Mouse (Mus musculus) layer of hippocampus, postnatal 14 days (tissue): ENCODE measurements around the gene Grk5. TPM values are rescaled to one million over a fixed set of nuclear protein-coding genes. Genes with fewer than 3 reads are reported as not detected.

Experiments
- DNase-seq, 2 experiments: peaks; one replicate each; pipeline ENCODE4 v3.0.0; 2021 to 2022; ENCODE audit warnings: low spot score in 2 of 2, mixed read lengths in 1 of 2
- total RNA-seq, 2 experiments: library from RNA; stranded (reverse); gene quantifications; 2 replicates each; pipeline ENCODE4 v1.2.3; 2021

The Grk5 gene
- total RNA-seq, 2 experiments from 2014 or later = 8.8 to 9.1 TPM

DNA sequence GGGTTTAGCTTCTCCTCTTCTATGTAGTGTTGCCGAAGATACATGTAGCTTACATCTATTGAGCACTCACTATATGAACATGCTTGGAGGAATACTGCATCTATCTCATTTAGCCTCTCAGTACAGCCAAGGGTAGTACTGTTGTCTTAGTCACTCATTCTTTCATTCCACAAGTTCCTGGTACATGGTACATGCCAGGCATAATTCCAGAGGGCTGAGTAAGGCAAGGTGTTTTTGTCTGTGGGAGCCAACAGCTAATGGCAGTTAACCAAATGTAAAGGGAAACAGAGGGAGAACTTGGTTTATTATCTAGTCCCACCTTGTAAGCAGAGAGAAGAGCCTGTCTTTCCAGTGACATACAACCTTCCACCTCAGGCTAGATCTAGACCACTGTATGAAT lies 82.0 kb downstream of the Grk5 start:
- DNase-seq = no peak

- DNase-seq = no peak
Observed at GRCm38 (mm10) chr19:60972281-60973015, 82.9 kb downstream of the Grk5 start.

DNA sequence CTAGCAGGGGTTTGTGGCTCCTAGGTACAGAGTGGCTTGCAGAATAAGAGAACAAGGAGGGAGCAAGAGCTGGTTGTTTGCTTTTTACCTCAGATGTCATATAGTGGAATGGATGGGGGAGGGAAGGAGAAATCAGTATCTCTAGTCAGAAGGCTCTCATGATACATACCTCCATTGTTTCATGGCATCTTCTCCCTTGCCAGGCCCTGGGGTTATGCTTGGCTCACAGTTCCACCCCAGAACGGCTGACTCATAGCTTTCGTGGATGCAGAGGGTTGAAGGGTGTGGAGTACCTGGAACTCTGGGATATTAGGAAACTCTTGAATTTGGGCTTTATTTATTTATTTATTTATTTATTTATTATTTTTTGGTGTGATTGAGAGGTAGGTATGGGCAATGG lies 84.0 kb downstream of the Grk5 start:
- no peak for DNase-seq

DNA sequence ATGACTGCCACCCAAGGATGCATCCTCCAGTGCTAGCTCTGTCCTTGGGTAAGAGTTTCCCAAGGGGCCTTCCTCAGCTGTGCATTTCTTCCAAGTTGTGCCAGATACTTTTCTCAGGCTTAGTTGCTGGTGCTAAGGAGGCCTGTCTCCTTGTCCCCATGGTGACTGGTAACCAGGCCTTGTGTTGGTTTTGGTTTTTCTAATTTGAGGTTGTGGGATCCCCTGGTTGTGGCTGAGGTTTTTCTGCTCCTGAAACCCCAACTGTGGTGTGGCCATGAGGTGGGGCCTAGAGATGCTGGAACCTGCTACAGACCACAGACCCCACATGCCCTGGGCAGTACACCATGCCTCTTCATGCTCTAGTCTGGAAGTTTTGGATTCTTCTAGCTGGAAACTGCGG lies 90.0 kb downstream of the Grk5 start:
- no peak for DNase-seq

- no peak for DNase-seq
Observed at GRCm38 (mm10) chr19:60981391-60981790, 91.8 kb downstream of the Grk5 start.

DNA sequence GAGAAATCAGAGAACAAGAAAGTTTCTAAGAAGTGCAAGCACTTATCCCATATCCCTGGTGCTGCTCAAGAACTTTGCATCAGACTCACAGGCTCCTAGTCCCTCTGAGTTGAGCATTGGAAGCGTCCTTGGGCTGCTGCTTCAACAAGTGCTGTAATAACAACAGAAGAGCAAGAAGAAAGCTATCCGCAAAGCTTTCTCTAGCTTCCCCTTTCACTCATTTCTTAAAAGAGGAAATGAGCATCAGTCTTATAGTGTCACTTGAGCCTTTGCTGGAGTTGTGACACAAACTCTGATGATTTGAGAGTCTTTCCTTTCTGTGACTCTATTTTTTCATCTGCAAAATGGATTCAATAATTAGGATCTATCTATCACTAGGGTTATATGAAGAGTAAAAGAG lies 92.3 kb downstream of the Grk5 start:
- no peak for DNase-seq

- DNase-seq = no peak
Observed at GRCm38 (mm10) chr19:60989766-60990165, 100.2 kb downstream of the Grk5 start.

GRCm38 (mm10) chr19:60994214-60994613 lies 104.7 kb downstream of the Grk5 start:
- DNase-seq = no peak

GRCm38 (mm10) chr19:60994845-60995244 lies 105.3 kb downstream of the Grk5 start:
- no peak for DNase-seq

- no peak for DNase-seq
Observed at GRCm38 (mm10) chr19:60997784-60998183, 108.2 kb downstream of the Grk5 start.

DNA sequence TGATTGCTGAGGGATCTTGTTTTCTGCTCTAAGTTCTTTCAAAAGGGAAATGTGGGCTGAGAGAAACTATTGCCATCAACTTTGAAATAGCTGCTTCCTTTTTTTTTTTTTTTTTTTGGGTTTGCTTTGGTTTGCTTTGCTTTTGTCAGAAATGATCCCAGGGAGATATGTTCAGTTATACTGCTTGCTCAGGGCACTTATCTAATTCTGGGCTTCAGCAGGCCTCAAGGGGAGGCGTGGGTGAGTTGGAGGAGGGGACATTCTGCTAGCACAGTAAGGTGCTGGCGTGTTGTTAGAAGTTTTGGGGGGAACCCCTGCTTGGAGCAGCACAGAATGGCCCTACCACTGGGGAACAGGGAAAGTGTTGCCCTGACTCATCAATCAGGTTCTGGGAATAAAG lies 110.1 kb downstream of the Grk5 start:
- no peak for DNase-seq

DNA sequence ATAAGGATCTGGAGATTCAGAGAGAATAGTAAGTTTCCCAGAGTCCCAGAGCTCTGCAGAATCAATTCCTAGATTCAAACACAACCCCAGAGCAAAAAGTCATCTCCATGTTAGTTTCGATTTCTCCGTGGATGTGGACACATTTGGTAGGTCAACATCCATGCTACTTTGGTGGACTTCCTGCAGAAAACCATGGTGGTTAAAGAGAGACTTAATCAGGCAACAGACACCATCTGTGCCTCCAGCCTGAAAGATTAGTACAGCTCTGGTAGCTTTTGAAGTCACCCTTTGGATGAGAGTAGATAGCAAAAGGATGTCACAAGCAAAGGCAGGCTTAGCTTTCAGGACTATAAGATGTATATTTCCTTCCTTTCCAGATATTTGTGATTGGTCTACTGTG lies 111.4 kb downstream of the Grk5 start:
- DNase-seq = no peak

GRCm38 (mm10) chr19:61009266-61009665 lies 119.7 kb downstream of the Grk5 start:
- DNase-seq = no peak

DNA sequence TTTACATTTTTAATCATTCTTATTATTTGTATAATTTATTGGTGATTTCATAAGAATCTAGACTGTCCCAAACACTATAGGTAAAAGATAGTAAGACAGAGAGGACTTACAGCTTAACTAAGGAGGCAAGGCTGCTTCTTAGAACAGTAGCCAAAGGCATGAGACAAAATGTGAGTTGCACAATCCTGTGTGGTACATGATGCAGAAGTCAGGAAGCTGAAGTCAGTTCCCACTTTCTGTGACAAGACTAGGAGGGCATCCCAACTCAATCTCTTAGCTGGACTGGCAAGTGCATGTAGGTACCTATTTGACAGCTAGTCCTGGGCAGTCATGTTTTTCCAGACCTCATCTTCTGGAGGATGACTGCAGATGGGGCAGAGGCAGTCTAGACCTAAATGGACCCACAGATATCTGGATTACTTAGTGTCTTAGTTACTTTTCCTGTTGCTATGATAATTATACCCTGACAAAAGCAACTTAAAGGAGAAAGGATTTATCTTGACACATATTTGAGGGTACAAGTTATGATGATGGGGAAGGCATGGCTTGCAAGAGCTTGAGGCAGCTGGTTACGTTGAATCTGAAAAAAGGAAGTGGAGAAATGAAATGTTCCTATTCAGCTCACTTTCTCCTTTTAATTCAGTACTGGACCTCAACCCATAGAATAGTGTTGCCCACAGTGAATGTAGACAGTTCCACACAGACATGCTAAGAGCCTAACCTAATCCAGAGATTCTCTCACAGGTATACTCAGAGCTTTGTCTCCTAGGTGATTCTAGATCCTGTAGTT lies 128.1 kb downstream of the Grk5 start:
- no peak for DNase-seq

- peak in 1 of 2 experiments; percentile 47 for DNase-seq
Observed at GRCm38 (mm10) chr19:61021502-61021901, 132.0 kb downstream of the Grk5 start.

GRCm38 (mm10) chr19:61021939-61022566 lies 132.5 kb downstream of the Grk5 start:
- DNase-seq = no peak

DNA sequence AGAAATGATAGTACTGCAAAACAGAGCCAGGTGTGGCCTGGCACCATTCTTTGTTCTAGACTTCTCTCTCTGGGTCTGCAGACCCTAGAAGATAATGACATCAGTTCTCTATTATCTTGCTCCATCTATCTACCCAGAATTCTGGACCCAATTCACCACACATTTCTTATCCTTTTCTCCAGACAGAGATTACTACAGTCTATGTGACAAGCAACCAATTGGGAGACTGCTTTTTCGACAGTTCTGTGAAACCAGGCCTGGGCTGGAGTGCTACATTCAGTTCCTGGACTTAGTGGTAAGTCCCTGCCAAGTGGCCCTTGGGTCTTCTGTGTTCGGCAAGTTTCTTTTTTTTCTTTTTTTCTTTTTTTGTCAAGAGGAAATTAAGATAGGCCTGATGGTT lies 142.0 kb downstream of the Grk5 start:
- no peak for DNase-seq

GRCm38 (mm10) chr19:61039151-61039550 lies 149.6 kb downstream of the Grk5 start:
- no peak for DNase-seq

- DNase-seq = no peak
Observed at GRCm38 (mm10) chr19:61048646-61049045, 159.1 kb downstream of the Grk5 start.

DNA sequence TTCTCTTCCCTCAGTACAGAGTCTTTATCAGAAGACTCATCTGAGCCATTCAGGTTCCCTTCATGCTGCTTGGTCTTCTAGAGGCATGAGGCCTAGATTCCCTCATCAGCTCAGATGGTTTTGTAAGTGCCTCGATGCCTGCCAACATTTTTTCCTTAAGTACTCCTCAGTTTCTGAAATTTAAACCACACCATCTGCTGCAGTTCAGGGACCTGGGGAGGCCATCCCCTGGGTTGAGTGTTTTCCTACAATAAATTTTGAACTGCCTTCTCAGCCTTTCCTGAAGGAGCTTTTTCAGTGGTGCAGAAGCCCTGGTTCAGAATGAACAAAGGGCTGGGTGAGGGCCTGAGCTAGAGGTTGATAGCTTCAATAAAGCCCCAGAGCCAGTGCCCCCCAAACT lies 159.9 kb downstream of the Grk5 start:
- no peak for DNase-seq

DNA sequence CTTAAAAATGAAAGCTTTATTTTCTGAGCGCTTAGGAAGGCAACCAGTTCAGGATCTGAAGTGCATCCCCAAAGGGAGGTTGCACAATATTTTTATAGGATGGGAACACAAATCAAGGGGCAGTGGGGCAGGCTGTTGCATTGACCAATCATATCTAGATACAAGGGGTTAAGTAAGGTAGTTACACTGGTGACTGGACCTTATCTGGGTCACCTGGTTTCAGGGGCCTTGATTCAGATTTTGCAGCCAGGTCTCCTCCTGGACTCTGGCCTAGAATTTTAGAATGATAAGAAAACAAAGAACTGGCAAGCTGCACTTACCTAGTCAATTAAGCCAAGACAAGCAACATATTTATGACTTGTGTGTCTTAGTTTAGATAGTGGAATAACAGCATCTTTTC lies 161.6 kb downstream of the Grk5 start:
- no peak for DNase-seq

DNA sequence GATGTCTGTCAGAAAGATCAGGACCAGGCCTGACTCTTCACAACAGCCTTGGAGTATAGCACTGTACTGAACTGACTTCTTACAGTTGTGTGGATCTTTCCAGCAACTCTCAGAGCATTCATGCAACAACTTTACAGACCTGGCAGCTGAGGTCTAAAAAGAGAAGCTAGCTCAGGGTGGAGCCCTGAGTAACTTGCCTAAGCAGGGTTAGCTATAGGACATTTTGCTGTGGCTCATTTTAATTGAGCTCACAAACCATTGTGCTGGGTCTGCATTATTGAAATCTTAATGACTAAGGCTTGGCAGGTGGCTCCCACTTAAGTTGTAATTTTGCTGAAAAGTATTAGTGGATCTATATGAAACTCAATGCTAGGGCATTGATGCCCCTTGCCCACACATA lies 162.5 kb downstream of the Grk5 start:
- no peak for DNase-seq
